Mouse (Mus musculus) 416B (cell line): ENCODE measurements around the gene Rara.
"Not testable (repeated sequence)": the region's sequence is repeated elsewhere in the genome, so short reads cannot be mapped to it uniquely, and the experiment has no call there.

Source experiments
- DNase-seq: peaks from one replicate; pipeline ENCODE4 v3.0.0; 2011; ENCODE audit warnings: low read depth

Rara gene

GRCm38 (mm10) chr11:98922851-98923711, 4.5 kb upstream of the Rara start:
- DNase-seq: peak; percentile 34

GRCm38 (mm10) chr11:98924633-98925175, 2.9 kb upstream of the Rara start:
- DNase-seq: no peak

- peak; percentile 36 for DNase-seq
These were observed 2.3 kb upstream of the Rara start for GRCm38 (mm10) chr11:98925265-98925721.

- DNase-seq: no peak
These were observed 1.7 kb upstream of the Rara start for GRCm38 (mm10) chr11:98925868-98926311.

- DNase-seq: no peak
These were observed 1.1 kb upstream of the Rara start for GRCm38 (mm10) chr11:98926553-98926952.

GRCm38 (mm10) chr11:98928186-98928893, 722 bp downstream of the Rara start:
- no peak for DNase-seq

- no peak for DNase-seq
These were observed 1.9 kb downstream of the Rara start for GRCm38 (mm10) chr11:98929503-98929902.

- no peak for DNase-seq
These were observed 2.5 kb downstream of the Rara start for GRCm38 (mm10) chr11:98930127-98930601.

GRCm38 (mm10) chr11:98930773-98931512, 3.3 kb downstream of the Rara start:
- peak; percentile 50 for DNase-seq

GRCm38 (mm10) chr11:98931513-98932292, 4.1 kb downstream of the Rara start:
- DNase-seq: peak; percentile 36

GRCm38 (mm10) chr11:98932293-98933091, 4.9 kb downstream of the Rara start:
- DNase-seq: peak; percentile 82

GRCm38 (mm10) chr11:98933151-98933550, 5.5 kb downstream of the Rara start:
- peak; percentile 98 for DNase-seq

GRCm38 (mm10) chr11:98933847-98934246, 6.2 kb downstream of the Rara start:
- DNase-seq: not testable (repeated sequence)

- no peak for DNase-seq
These were observed 6.7 kb downstream of the Rara start for GRCm38 (mm10) chr11:98934367-98934766.

GRCm38 (mm10) chr11:98935123-98935522, 7.5 kb downstream of the Rara start:
- DNase-seq: no peak

- no peak for DNase-seq
These were observed 8.6 kb downstream of the Rara start for GRCm38 (mm10) chr11:98936170-98936569.

GRCm38 (mm10) chr11:98936606-98937409, 9.2 kb downstream of the Rara start:
- DNase-seq: peak; percentile 47

GRCm38 (mm10) chr11:98937410-98937913, 9.8 kb downstream of the Rara start:
- peak; percentile 92 for DNase-seq
